Mouse (Mus musculus) MEL (cell line): ENCODE data around the gene Lipc. TPM values are rescaled to one million over a fixed set of nuclear protein-coding genes. Genes with fewer than 3 reads are reported as not detected.

ENCODE experiments used
- DNase-seq: peaks from one replicate; pipeline ENCODE4 v3.0.0; 2011; ENCODE audit warnings: low read depth, low spot score
- H3K27ac ChIP-seq: 2 replicates; pipeline ENCODE4 v1.5.1; 2012; ENCODE audit warnings: low read depth, mild to moderate bottlenecking, control low read depth, low read length, moderate library complexity; ENCODE audit not compliant: control insufficient read depth
- H3K27me3 ChIP-seq, 2 experiments: fragments of 150-350 bp in 1 of 2; sonication (generic) in 1 of 2; 2 replicates each; pipeline ENCODE4 v1.6.1; 2012; ENCODE audit warnings: low read length in 2 of 2, mild to moderate bottlenecking in 2 of 2, improper control_type of control experiment in 1 of 2, moderate library complexity in 1 of 2; ENCODE audit not compliant: insufficient read depth in 2 of 2, control insufficient read depth in 1 of 2
- H3K36me3 ChIP-seq, 2 experiments: 2 replicates each; pipeline ENCODE4 v1.6.1; 2012 to 2014; ENCODE audit warnings: low read length in 2 of 2, improper control_type of control experiment in 1 of 2, inconsistent platforms in 1 of 2, mild to moderate bottlenecking in 1 of 2; ENCODE audit not compliant: insufficient read depth in 2 of 2, control insufficient read depth in 1 of 2
- H3K4me1 ChIP-seq, 2 experiments: fragments of 150-350 bp in 1 of 2; sonication (generic) in 1 of 2; 2 replicates each; pipeline ENCODE4 v1.6.1; 2012; ENCODE audit warnings: low read length in 2 of 2, improper control_type of control experiment in 1 of 2, mild to moderate bottlenecking in 1 of 2; ENCODE audit not compliant: insufficient read depth in 2 of 2, control insufficient read depth in 1 of 2
- H3K4me3 ChIP-seq, 2 experiments: fragments of 150-350 bp in 1 of 2; sonication (generic) in 1 of 2; 2 replicates each; pipeline ENCODE4 v1.5.1; 2012; ENCODE audit warnings: low read depth in 2 of 2, low read length in 2 of 2, mild to moderate bottlenecking in 2 of 2, moderate library complexity in 2 of 2, control low read depth in 1 of 2, improper control_type of control experiment in 1 of 2; ENCODE audit not compliant: control insufficient read depth in 1 of 2, insufficient read depth in 1 of 2
- H3K79me2 ChIP-seq: 2 replicates; pipeline ENCODE4 v1.6.1; 2012; ENCODE audit warnings: mild to moderate bottlenecking, low read length, moderate library complexity; ENCODE audit not compliant: control insufficient read depth, poor library complexity, insufficient read depth
- H3K9ac ChIP-seq: 2 replicates; pipeline ENCODE4 v1.6.1; 2012; ENCODE audit warnings: low read depth, mild to moderate bottlenecking, control low read depth, low read length, moderate library complexity; ENCODE audit not compliant: control insufficient read depth, poor library complexity, severe bottlenecking
- H3K9me3 ChIP-seq: fragments of 150-350 bp; sonication (generic); replicated peaks from 2 replicates; pipeline ENCODE4 v1.6.1; 2012; ENCODE audit warnings: mild to moderate bottlenecking, low read length, improper control_type of control experiment, moderate library complexity; ENCODE audit not compliant: insufficient read depth
- CHD1 ChIP-seq: IDR thresholded peaks from 2 replicates; pipeline ENCODE4 v1.6.1; 2012; ENCODE audit warnings: low read depth, mild to moderate bottlenecking, inconsistent platforms, low read length, improper control_type of control experiment
- CHD2 ChIP-seq: IDR thresholded peaks from 2 replicates; pipeline ENCODE4 v1.6.1; 2011; ENCODE audit warnings: low read length, improper control_type of control experiment
- EP300 ChIP-seq, 2 experiments: IDR thresholded peaks; 2 replicates each; pipeline ENCODE4 v1.6.1; 2011; ENCODE audit warnings: improper control_type of control experiment in 2 of 2, low read length in 2 of 2, low read depth in 1 of 2, mild to moderate bottlenecking in 1 of 2
- ETS1 ChIP-seq: IDR thresholded peaks from 2 replicates; pipeline ENCODE4 v1.6.1; 2012; ENCODE audit warnings: low read depth, mild to moderate bottlenecking, inconsistent platforms, low read length, improper control_type of control experiment, moderate library complexity
- GATA1 ChIP-seq: IDR thresholded peaks from 2 replicates; pipeline ENCODE4 v1.6.1; 2011; ENCODE audit warnings: low read depth, low read length, improper control_type of control experiment
- MAX ChIP-seq: IDR thresholded peaks from 2 replicates; pipeline ENCODE4 v1.6.1; 2011; ENCODE audit warnings: low read length, improper control_type of control experiment
- MEF2A ChIP-seq: IDR thresholded peaks from 2 replicates; pipeline ENCODE4 v1.6.1; 2014; ENCODE audit warnings: low read depth, mild to moderate bottlenecking, inconsistent platforms, low read length, improper control_type of control experiment; ENCODE audit not compliant: poor library complexity, insufficient replicate concordance, severe bottlenecking; ENCODE audit errors: extremely low read depth
- POLR2AphosphoS5 ChIP-seq: IDR thresholded peaks from 2 replicates; pipeline ENCODE4 v1.6.1; 2012; ENCODE audit warnings: low read depth, borderline replicate concordance, mild to moderate bottlenecking, inconsistent platforms, low read length, moderate library complexity, mixed read lengths
- RCOR1 ChIP-seq: IDR thresholded peaks from 2 replicates; pipeline ENCODE4 v1.6.1; 2012; ENCODE audit warnings: low read depth, mild to moderate bottlenecking, inconsistent platforms, low read length, improper control_type of control experiment
- SIN3A ChIP-seq: IDR thresholded peaks from 2 replicates; pipeline ENCODE4 v1.6.1; 2012; ENCODE audit warnings: low read length, improper control_type of control experiment, inconsistent platforms
- SMC3 ChIP-seq: IDR thresholded peaks from 2 replicates; pipeline ENCODE4 v1.6.1; 2011; ENCODE audit warnings: low read depth, low read length, improper control_type of control experiment
- TBP ChIP-seq: IDR thresholded peaks from 2 replicates; pipeline ENCODE4 v1.8.0; 2011; ENCODE audit warnings: low read depth, low read length, improper control_type of control experiment
- ZC3H11A ChIP-seq: IDR thresholded peaks from 2 replicates; pipeline ENCODE4 v1.6.1; 2012; ENCODE audit warnings: low read depth, mild to moderate bottlenecking, inconsistent platforms, low read length, improper control_type of control experiment
- polyA plus RNA-seq, 2 experiments: library from polyadenylated mRNA; stranded (reverse) in 1 of 2; unstranded in 1 of 2; fragments of >175 nt in 1 of 2; fragments of >200 nt in 1 of 2; gene quantifications; 2 replicates each; pipeline versions ENCODE4 v1.2.1 to v1.2.4; 2012; ENCODE audit warnings: low replicate concordance in 2 of 2, low read depth in 1 of 2; ENCODE audit not compliant: insufficient read length in 2 of 2, insufficient read depth in 1 of 2, missing spikeins in 1 of 2
- total RNA-seq: library from RNA; depleted of rRNA; stranded (reverse); fragments of 300-350 nt; gene quantifications from 2 replicates; pipeline ENCODE4 v1.2.3, GENCODE M21; 2012

The Lipc gene
- total and polyA plus RNA-seq, 3 experiments, result 0.07 TPM; not detected in 2

DNA sequence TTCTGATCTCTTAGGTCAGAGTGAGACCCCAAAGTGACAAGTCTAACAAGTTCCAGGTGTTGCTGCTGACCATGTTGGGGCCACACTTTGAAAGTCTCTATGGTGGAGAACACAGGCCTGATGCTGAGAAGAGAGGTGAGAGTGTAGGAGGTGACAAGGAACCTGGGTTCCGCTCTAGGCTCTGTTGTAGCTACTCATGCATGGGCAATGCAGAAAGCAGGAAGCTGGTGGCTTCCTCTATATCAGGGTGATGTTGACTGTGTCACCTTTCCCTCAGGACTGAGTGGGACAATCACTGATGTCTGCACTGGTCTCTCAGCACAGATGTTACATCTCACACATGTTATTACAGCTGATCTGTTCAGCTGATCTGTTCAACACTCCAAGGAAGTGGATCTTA is 57.8 kb downstream of the Lipc start:
- no peak overlapping the region for H3K9ac ChIP-seq
- peaks cover 0 to 21% of the 10 kb centered on the region in 2 experiments; a peak in 2 of 4 replicates for H3K36me3 ChIP-seq
- no peak overlapping the region for H3K4me3 ChIP-seq
- no peaks in the 10 kb centered on the region for H3K79me2 ChIP-seq
- H3K27me3 ChIP-seq, result no peaks in the 10 kb centered on the region
- TF ChIP-seq CHD1 (no peak), ETS1 (peak; percentile 43)
- DNase-seq, result peak; percentile 25
- no peaks in the 10 kb centered on the region for H3K9me3 ChIP-seq
- peaks cover 9 to 32% of the 10 kb centered on the region in 2 experiments for H3K4me1 ChIP-seq
- no peak overlapping the region for H3K27ac ChIP-seq

DNA sequence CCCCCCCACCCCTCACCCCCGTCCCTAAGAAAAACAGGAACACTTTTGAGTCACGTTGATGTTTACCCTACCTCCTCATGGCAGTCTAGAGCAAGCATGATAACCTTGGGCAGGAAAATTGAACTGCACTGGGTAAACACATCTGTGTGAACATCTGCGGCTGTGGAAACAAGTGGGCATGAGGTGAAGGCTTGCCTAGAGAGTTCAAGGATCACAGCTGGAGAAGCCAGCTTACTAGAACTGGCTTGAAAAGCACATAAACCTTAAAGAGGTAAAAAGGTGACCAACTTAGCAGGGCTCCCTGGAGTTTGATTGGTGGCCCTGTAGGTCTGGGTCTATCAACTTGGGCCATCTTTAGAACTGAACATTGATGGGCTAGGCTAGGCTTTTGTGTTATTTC is 58.5 kb downstream of the Lipc start:
- TF ChIP-seq ETS1, result no peak
- no peak for TF ChIP-seq CHD2
- TF ChIP-seq SIN3A, result no peak
- no peak for TF ChIP-seq ZC3H11A
- no peak for TF ChIP-seq RCOR1
- no peak for TF ChIP-seq POLR2AphosphoS5
- no peak for TF ChIP-seq MEF2A
- no peak for TF ChIP-seq MAX
- no peaks in the 10 kb centered on the region for H3K27me3 ChIP-seq
- no peak overlapping the region for H3K27ac ChIP-seq
- no peak overlapping the region for H3K9ac ChIP-seq
- peaks cover 0 to 21% of the 10 kb centered on the region in 2 experiments; a peak in 2 of 4 replicates for H3K36me3 ChIP-seq
- no peaks in the 10 kb centered on the region for H3K79me2 ChIP-seq
- H3K4me1 ChIP-seq, result peaks cover 9 to 32% of the 10 kb centered on the region in 2 experiments
- H3K4me3 ChIP-seq, result no peak overlapping the region
- DNase-seq, result no peak
- no peaks in the 10 kb centered on the region for H3K9me3 ChIP-seq

DNA sequence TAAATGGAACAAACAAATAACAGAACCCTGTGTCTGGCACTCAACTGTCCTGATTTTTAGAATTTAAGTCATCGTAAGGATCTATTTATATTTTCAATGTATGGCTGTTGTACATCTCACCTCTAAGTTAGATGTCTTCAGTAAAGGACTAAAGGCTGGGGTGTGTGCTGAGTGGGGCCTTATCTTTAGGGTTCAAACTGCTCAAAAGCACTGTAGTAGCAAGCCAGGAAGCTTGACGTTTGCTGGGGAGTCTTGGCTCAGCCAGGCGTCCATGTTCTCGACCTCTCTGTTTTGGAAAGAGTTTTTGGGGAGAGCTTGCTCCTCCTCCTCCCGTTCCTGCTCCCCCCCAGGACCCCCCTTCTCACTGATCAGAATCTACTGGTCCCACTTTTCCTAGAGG is 59.4 kb downstream of the Lipc start:
- Histone ChIP-seq H3K27me3 (no peaks in the 10 kb centered on the region), H3K4me3 (no peak overlapping the region), H3K4me1 (peaks cover 9 to 32% of the 10 kb centered on the region in 2 experiments), H3K36me3 (peaks cover 0 to 21% of the 10 kb centered on the region in 2 experiments; a peak in 2 of 4 replicates), H3K9ac (peak overlapping the region; percentile 44; the same call in 1 of the 2 replicates), H3K27ac (peak overlapping the region; percentile 75), H3K79me2 (no peaks in the 10 kb centered on the region), H3K9me3 (no peaks in the 10 kb centered on the region)
- TF ChIP-seq SMC3 (no peak), TBP (0 out of 2 replicates have a peak, but pooled peaks have one; percentile 23), ZC3H11A (no peak), GATA1 (peak; percentile 44; the same call in 1 of the 2 replicates), EP300 (IDR thresholded peaks at IDR 0.05; ENCODE audit: low read depth in 1 of 2, low read length in 2 of 2) (peak; percentile 20 to 21; a peak in 1 of 4 replicates), ETS1 (peak; percentile 23; the same call in 1 of the 2 replicates)
- peak; percentile 66 for DNase-seq
